Mouse (Mus musculus): ENCODE data around the gene Nmnat1.

The Nmnat1 gene

GRCm38 (mm10) chr4:149485053-149485824, at the start of gene Nmnat1, which contains the start of gene Lzic:
Gene Nmnat1, minus strand, starts transcription at chr4:149485202.
Gene Lzic, plus strand, starts transcription at chr4:149485229.
- peak; percentile 95 to 96 for DNase-seq

GRCm38 (mm10) chr4:149529691-149530090, 44.7 kb upstream of the Nmnat1 start:
- no peak for DNase-seq

- DNase-seq = no peak
Measured at GRCm38 (mm10) chr4:149527621-149528354, 42.8 kb upstream of the Nmnat1 start.

GRCm38 (mm10) chr4:149526330-149526729, 41.3 kb upstream of the Nmnat1 start:
- DNase-seq = no peak

- no peak for DNase-seq
Measured at GRCm38 (mm10) chr4:149525811-149526210, 40.8 kb upstream of the Nmnat1 start.

- DNase-seq = no peak
Measured at GRCm38 (mm10) chr4:149525170-149525569, 40.2 kb upstream of the Nmnat1 start.

- DNase-seq = no peak
Measured at GRCm38 (mm10) chr4:149523961-149524360, 39.0 kb upstream of the Nmnat1 start.

- no peak for DNase-seq
Measured at GRCm38 (mm10) chr4:149521258-149521657, 36.3 kb upstream of the Nmnat1 start.

- peak in 1 of 2 experiments; percentile 60 for DNase-seq
Measured at GRCm38 (mm10) chr4:149518351-149519220, 33.6 kb upstream of the Nmnat1 start.

- peak; percentile 96 to 97 for DNase-seq
Measured at GRCm38 (mm10) chr4:149517868-149518340, 32.9 kb upstream of the Nmnat1 start, which contains the start of gene Ctnnbip1. Gene Ctnnbip1, plus strand, starts transcription at chr4:149518236.

GRCm38 (mm10) chr4:149515706-149516105, 30.7 kb upstream of the Nmnat1 start:
- no peak for DNase-seq

- DNase-seq = no peak
Measured at GRCm38 (mm10) chr4:149512072-149512471, 27.1 kb upstream of the Nmnat1 start.

- no peak for DNase-seq
Measured at GRCm38 (mm10) chr4:149511221-149511646, 26.2 kb upstream of the Nmnat1 start.

- no peak for DNase-seq
Measured at GRCm38 (mm10) chr4:149506904-149507303, 21.9 kb upstream of the Nmnat1 start.

GRCm38 (mm10) chr4:149505261-149505967, 20.4 kb upstream of the Nmnat1 start:
- no peak for DNase-seq

- no peak for DNase-seq
Measured at GRCm38 (mm10) chr4:149504858-149505257, 19.9 kb upstream of the Nmnat1 start.

GRCm38 (mm10) chr4:149504363-149504762, 19.4 kb upstream of the Nmnat1 start:
- DNase-seq = no peak

GRCm38 (mm10) chr4:149499790-149500189, 14.8 kb upstream of the Nmnat1 start:
- no peak for DNase-seq

GRCm38 (mm10) chr4:149498901-149499300, 13.9 kb upstream of the Nmnat1 start:
- DNase-seq = no peak

- no peak for DNase-seq
Measured at GRCm38 (mm10) chr4:149496612-149497011, 11.6 kb upstream of the Nmnat1 start.

GRCm38 (mm10) chr4:149491151-149491550, 6.1 kb upstream of the Nmnat1 start:
- no peak for DNase-seq

Data from cerebellum, postnatal 14 days (tissue).